Mouse (Mus musculus) hindbrain, embryonic 14.5 days (tissue): ENCODE measurements around the gene Uhrf1bp1. TPM values are rescaled to one million over a fixed set of nuclear protein-coding genes. Genes with fewer than 3 reads are reported as not detected.

Source experiments
- polyA plus RNA-seq: library from polyadenylated mRNA; unstranded; fragments of >200 nt; fragmentation: Nextera tagmentation; extraction: Ambion mirVana; gene quantifications from 2 replicates; pipeline ENCODE4 v1.2.1, GENCODE M21; 2014

Uhrf1bp1 gene
- polyA plus RNA-seq, 1 experiment from 2014 or later = 8.2 TPM

Other genes with a start within 250 kb of the Uhrf1bp1 start
- gene Nudt3, start 232.9 kb upstream of the Uhrf1bp1 start, polyA plus RNA-seq = 107 and 115 TPM in 2 replicates
- gene RPS10-NUDT3, start 221.2 kb upstream of the Uhrf1bp1 start, polyA plus RNA-seq = not detected in 2 replicates
- gene Rps10, start 219.8 kb upstream of the Uhrf1bp1 start, polyA plus RNA-seq = 489 and 624 TPM in 2 replicates
- 44.5 and 51.7 TPM in 2 replicates for gene Pacsin1, start 200.9 kb upstream of the Uhrf1bp1 start, polyA plus RNA-seq
- gene Spdef, start 127.5 kb upstream of the Uhrf1bp1 start, polyA plus RNA-seq = 0.26 and 0.94 TPM in 2 replicates
- gene D17Wsu92e, start 35.8 kb upstream of the Uhrf1bp1 start, polyA plus RNA-seq = 11.1 and 12.2 TPM in 2 replicates
- 202 and 223 TPM in 2 replicates for gene Snrpc, start 18.3 kb upstream of the Uhrf1bp1 start, polyA plus RNA-seq
- gene Anks1, start 52.9 kb downstream of the Uhrf1bp1 start, polyA plus RNA-seq = 62.3 and 69.0 TPM in 2 replicates
- 47.4 and 51.8 TPM in 2 replicates for gene Taf11, start 53.4 kb downstream of the Uhrf1bp1 start, polyA plus RNA-seq
- 0.94 and 1.6 TPM in 2 replicates for gene Tcp11, start 224.2 kb downstream of the Uhrf1bp1 start, polyA plus RNA-seq